Mouse (Mus musculus): ENCODE data around the gene Vps35l.
A peak's percentile ranks its signal among the peaks of the same experiment; 100 is the strongest.

Vps35l gene

GRCm38 (mm10) chr7:118739975-118740531 lies at the start of gene Vps35l:
Gene Vps35l (plus strand): TSS chr7:118740226.
- peak; percentile 87 for DNase-seq (ENCODE audit: low read depth, low spot score)

- DNase-seq (ENCODE audit: low read depth, low spot score) = no peak
Measured at GRCm38 (mm10) chr7:118691287-118691686, 48.7 kb upstream of the Vps35l start.

GRCm38 (mm10) chr7:118696146-118696545 lies 43.9 kb upstream of the Vps35l start:
- DNase-seq (ENCODE audit: low read depth, low spot score) = no peak

- DNase-seq (ENCODE audit: low read depth, low spot score) = no peak
Measured at GRCm38 (mm10) chr7:118697168-118697567, 42.9 kb upstream of the Vps35l start.

DNA sequence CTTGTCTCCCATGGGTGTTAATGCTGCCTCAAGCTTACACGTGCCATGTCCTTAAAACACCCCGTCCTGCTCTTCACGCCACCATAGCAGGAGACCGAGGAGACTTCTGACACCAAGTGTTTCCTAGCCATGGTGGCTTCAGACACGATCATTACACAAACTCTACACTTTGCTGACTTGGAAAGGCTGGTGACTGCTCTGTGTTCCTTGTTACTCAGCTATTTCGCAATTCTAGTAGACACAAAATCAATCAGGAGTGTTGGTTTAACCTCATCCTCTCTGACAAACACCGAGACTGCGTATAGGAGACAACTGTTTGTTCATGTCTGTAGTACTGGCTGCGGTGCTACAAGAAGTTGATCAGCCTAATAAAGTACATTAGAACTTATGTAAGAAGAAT lies 41.1 kb upstream of the Vps35l start:
- no peak for DNase-seq (ENCODE audit: low read depth, low spot score)

DNA sequence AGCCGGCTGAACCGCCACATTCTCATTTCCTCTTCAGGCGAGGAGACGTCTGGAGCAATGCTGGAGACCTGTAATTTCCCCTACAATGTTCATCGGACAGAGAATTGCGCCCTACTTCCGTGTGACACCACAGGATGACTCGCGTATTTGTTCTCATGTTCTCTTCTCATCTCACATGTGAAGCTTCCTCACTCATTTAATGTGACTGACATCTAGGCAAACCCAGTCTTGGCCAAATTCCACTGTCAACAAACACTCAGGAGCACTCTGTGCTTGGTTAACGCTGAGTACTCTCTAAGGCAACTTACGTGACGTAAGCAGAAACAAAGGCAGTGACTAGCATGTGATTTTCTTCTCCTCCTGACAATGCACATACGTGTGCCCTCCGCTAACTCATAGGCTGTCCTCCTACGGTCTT lies 36.9 kb upstream of the Vps35l start:
- no peak for DNase-seq (ENCODE audit: low read depth, low spot score)

GRCm38 (mm10) chr7:118704001-118704850 lies 35.8 kb upstream of the Vps35l start:
- no peak for DNase-seq (ENCODE audit: low read depth, low spot score)

- DNase-seq (ENCODE audit: low read depth, low spot score) = peak; percentile 89
Measured at GRCm38 (mm10) chr7:118705101-118705961, 34.7 kb upstream of the Vps35l start, which contains the start of gene Gde1. Gene Gde1 (minus strand): TSS chr7:118705778.

GRCm38 (mm10) chr7:118706051-118706450 lies 34.0 kb upstream of the Vps35l start:
- DNase-seq (ENCODE audit: low read depth, low spot score) = no peak

- no peak for DNase-seq (ENCODE audit: low read depth, low spot score)
Measured at GRCm38 (mm10) chr7:118706488-118706887, 33.5 kb upstream of the Vps35l start.

DNA sequence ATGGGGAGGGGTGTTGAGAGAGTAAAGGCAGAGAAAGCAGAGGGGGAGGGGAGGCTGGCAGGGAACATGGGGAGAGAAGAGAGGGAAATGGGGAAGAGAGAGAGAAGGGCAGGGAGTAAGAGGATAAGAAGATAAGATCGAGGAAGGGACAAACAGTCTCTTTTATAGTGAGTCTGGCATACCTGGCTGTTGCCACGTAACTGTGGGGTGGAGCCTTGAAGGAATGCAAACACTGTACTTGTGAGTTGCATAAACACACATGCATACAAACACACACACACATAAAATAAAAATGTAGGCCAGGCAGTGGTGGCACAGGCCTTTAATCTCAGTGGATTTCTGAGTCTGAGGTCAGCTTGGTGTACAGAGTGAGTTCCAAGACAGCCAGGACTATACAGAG lies 32.8 kb upstream of the Vps35l start:
- DNase-seq (ENCODE audit: low read depth, low spot score) = no peak

DNA sequence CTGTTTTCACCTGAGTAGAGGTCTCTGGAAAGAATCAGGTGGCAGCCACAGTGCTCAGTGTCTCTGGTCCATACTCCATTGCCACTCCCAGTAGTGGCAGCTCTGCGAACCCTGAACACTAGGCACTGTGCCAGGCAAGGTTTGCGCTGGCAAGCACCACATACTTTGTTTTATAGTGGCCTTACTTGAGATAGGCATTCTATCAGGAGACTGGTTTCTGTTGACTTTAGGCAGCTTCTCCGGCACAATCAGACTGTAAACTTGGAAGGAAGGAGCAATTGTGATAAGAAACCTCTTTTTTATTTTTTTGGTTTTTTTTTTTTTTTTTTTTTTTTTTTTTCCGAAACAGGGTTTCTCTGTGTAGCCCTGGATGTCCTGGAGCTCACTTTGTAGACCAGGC lies 32.0 kb upstream of the Vps35l start:
- DNase-seq (ENCODE audit: low read depth, low spot score) = no peak

DNA sequence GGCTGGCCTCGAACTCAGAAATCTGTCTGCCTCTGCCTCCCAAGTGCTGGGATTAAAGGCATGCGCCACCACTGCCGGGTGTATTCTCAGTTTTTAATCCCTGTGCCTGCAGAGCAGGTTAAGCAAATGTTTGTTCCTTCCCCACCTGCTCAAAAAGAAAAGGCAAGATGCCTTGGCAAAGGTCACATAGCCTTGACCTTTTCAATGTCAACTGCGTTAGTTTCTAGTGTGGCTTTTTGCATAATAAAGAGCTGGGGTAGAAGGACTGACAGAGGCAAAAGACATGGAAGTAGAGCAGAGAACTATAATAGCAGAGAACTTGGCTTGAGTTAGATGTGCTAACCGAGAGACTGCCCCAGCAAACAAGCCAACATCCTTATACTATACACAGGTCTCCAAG lies 29.2 kb upstream of the Vps35l start:
- no peak for DNase-seq (ENCODE audit: low read depth, low spot score)

DNA sequence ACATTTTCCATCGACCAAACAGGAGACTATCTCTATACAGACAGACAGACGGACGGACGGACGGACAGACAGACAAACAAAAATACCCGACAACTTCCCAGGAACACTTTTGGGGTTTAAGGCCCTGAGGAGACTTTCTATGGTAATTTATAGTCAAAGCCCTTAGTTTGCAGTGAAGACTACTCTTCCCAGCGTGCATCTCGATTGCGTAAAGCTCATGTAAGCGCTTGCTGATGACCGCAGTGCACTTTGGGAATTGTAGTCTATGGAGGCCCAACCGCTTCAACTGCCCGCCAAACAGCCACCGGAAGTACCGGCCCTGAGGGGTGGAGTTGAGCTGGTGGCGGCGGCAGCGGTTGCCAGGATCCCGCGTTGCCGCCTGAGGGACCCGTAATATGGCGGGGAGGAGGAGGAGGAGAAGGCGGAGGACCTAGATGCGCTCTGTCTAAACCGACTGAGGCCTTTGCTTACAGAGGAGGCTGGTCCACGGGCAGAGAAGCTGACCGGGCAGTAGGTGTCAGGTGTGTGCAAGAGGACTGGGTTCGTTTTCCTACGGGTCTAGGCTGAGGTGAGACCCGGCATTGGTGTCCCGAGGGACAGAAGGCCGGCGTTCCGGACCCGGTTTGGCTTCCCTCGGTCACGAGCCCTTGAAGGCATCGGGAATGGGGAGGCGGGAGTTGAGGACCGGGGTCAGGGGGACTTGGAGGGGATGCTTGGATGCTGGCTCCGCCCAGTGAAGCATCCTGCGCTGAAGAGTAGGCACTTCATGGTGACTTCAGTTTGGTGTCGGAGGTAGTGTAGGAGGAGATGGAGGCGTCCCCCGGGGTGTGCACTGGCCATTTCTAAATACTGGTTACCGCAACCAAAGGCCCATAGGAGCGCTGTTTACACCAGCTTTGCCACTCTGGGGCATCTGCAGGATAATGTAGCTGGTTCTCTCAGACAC lies 27.5 kb upstream of the Vps35l start, which contains the start of gene Ccp110:
Gene Ccp110 (plus strand): TSS at position 325 of the 946 bp plus-strand sequence.
- DNase-seq (ENCODE audit: low read depth, low spot score) = peak; percentile 96

DNA sequence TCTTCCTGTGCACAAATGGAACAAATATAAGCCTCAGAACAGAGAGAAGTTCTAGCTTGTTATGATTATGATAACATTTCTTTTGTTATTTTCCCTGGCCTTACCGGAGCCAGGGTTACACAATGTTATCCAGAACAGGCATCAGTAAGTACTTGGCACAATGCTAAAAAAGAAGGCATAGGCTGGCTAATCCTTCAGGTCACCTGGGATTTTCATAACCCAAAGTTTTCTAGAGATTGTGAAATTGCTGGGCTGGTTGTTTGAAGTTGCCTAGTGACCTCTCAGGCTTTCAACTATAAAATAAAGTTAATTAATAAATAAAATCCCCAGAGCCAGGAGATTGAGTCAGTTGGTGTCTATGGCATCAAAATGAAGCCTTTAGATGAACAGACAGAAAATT lies 25.2 kb upstream of the Vps35l start:
- DNase-seq (ENCODE audit: low read depth, low spot score) = no peak

- DNase-seq (ENCODE audit: low read depth, low spot score) = no peak
Measured at GRCm38 (mm10) chr7:118718066-118718465, 22.0 kb upstream of the Vps35l start.

DNA sequence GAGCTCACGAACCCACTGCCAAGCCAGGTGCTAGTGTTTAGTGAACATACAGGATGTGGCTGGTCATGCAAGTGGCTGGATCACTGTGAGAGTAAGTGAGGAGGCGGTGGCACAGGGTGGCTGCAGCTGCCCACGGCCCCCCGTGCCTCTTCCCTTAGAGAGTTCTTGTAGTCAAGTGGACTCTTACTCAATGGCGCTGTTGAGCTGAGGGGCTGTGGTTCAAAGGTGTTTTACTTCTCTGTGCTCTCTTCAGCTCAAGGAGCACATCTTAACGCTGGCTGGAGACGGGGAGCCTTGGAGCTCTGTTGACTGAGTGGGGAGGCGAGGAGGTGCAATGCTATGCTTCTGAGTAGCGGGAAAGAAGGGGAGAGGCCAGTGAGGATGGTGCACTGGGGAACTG lies 16.1 kb upstream of the Vps35l start:
- DNase-seq (ENCODE audit: low read depth, low spot score) = no peak

- DNase-seq (ENCODE audit: low read depth, low spot score) = no peak
Measured at GRCm38 (mm10) chr7:118725459-118725858, 14.6 kb upstream of the Vps35l start.

DNA sequence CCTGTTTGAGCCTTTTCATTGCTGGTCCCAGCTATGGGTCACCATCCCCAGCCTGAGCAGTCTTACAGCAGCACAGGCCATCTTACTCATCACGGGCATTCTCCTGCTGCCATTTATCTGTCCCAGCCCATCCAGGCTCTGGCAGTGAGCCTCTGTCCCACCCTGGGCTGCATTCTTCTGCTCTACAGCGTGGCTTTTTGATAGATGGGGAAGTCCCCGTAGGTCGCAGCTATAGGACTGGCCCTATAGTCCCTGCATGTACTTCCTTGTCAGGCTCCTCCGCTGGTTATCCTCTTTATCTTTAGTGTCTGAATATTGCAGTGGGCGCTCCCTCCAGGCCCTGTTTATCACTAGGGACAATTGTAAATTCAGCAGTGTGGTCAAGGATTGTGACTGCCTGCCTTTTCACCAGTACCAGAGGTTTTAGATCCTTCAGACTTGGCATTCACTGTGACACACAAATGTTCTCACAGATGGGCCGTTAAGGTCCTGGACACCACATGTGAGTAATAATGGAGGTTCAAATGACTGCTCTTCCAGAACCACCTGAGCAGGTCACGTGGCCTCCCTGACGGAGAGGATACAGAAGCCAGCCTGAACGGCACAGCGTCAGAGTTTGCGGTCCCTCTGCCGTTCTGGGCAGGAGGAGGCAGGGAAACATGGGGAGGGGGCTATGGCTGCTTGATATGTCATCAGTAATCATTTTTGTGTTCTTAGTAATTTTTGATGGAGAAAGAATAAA lies 11.0 kb upstream of the Vps35l start:
- DNase-seq (ENCODE audit: low read depth, low spot score) = no peak

GRCm38 (mm10) chr7:118731781-118732180 lies 8.2 kb upstream of the Vps35l start:
- DNase-seq (ENCODE audit: low read depth, low spot score) = no peak

Data from mesoderm, embryonic 11.5 days (tissue).